Mouse (Mus musculus) kidney, embryonic 15.5 days (tissue): ENCODE data around the gene Ddx31. TPM values are rescaled to one million over a fixed set of nuclear protein-coding genes. Genes with fewer than 3 reads are reported as not detected.

Source experiments
- ATAC-seq: fragments of 200-750 bp; cut with Nextera tagmentation; replicated peaks from 2 replicates; pipeline ENCODE4 v1.8.0; 2017; ENCODE audit warnings: moderate TSS enrichment; ENCODE audit not compliant: low FRiP score
- H3K27ac ChIP-seq: fragments of 300-500 bp; sonication (generic); 2 replicates; pipeline ENCODE4 v1.5.1; 2015; ENCODE audit warnings: mild to moderate bottlenecking, inconsistent platforms
- H3K27me3 ChIP-seq: fragments of 300-500 bp; sonication (generic); 2 replicates; pipeline ENCODE4 v1.6.1; 2015; ENCODE audit warnings: inconsistent platforms
- H3K36me3 ChIP-seq: fragments of 300-500 bp; sonication (generic); 2 replicates; pipeline ENCODE4 v1.6.1; 2015; ENCODE audit warnings: inconsistent platforms
- H3K4me1 ChIP-seq: fragments of 300-500 bp; sonication (generic); 2 replicates; pipeline ENCODE4 v1.6.1; 2015; ENCODE audit warnings: inconsistent platforms
- H3K4me2 ChIP-seq: fragments of 300-500 bp; sonication (generic); 2 replicates; pipeline ENCODE4 v1.6.1; 2015; ENCODE audit warnings: moderate library complexity, mild to moderate bottlenecking, inconsistent platforms
- H3K4me3 ChIP-seq: fragments of 300-500 bp; sonication (generic); replicated peaks from 2 replicates; pipeline ENCODE4 v1.5.1; 2015; ENCODE audit warnings: mild to moderate bottlenecking, inconsistent platforms
- H3K9ac ChIP-seq: fragments of 300-500 bp; sonication (generic); 2 replicates; pipeline ENCODE4 v1.6.1; 2015; ENCODE audit warnings: mild to moderate bottlenecking, inconsistent platforms
- H3K9me3 ChIP-seq: fragments of 300-500 bp; sonication (generic); replicated peaks from 2 replicates; pipeline ENCODE4 v1.6.1; 2016; ENCODE audit warnings: inconsistent platforms
- WGBS: fragments of 180-500 bp; shearing (Covaris S2); methylation state at CpG from one replicate; pipeline ENCODE4 v1.1.7; 2015; ENCODE audit warnings: mixed read lengths; 5-methylcytosine and 5-hydroxymethylcytosine counted together
- polyA plus RNA-seq: library from polyadenylated mRNA; unstranded; fragments of >200 nt; fragmentation: Nextera tagmentation; extraction: Ambion mirVana; gene quantifications from 2 replicates; pipeline ENCODE4 v1.2.1, GENCODE M21; 2015

The Ddx31 gene
- polyA plus RNA-seq, 1 experiment from 2014 or later = 15.6 TPM

- Histone ChIP-seq H3K27ac (no peak overlapping the region), H3K4me3 (peak overlapping the region; percentile 31), H3K27me3 (peaks cover 71% of the 10 kb centered on the region), H3K4me2 (peak overlapping the region; percentile 58), H3K4me1 (peaks cover 29% of the 10 kb centered on the region), H3K9ac (no peak overlapping the region), H3K36me3 (peaks cover 22% of the 10 kb centered on the region), H3K9me3 (no peaks in the 10 kb centered on the region)
- 2% methylated on average over 10 of the region's 10 CpGs for WGBS
- ATAC-seq = no peak
Observed at GRCm38 (mm10) chr2:28907691-28908388, 67.6 kb downstream of the Ddx31 start.

DNA sequence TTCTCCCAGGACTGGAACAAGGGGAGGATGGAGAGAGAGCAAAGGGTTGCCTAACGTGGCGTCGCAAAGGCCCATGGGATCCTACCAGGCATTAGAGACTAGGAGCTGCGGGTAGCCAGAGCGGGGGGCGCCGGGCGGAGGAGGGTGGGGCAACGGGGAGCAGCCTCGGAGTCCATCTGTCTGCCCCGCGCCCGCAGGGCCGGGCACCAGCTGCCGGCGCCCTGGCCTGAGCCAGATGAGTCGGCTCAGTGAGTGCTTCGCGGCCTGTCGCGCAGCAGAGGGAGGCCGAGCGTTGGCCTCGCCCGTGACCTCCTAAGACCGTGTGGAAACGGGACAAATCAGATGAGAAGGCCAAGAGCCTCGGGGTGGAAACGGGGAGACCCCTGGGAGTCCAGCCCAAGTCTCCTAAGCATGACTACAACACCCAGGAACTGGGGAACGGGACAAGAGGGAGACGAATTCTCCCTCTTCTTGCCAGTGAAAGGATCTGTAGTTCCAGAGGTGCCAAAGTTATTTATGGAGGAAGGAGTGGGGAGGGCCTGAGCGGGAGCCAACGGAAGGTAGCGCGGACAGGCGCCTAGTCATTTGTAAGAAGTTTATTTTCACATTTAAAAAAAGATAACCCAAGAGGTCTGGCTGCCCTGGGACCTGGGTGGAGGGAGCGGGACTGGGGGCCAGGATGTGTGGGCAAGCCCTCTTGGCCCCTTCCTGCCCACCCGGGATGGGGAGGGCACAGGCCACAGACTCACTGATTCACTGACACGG lies 68.4 kb downstream of the Ddx31 start:
- Histone ChIP-seq H3K27me3 (peaks cover 79% of the 10 kb centered on the region), H3K9ac (no peak overlapping the region), H3K9me3 (no peaks in the 10 kb centered on the region), H3K4me3 (peak overlapping the region; percentile 31), H3K4me2 (peak overlapping the region; percentile 58), H3K4me1 (peaks cover 29% of the 10 kb centered on the region), H3K27ac (no peak overlapping the region), H3K36me3 (peaks cover 16% of the 10 kb centered on the region)
- no peak; the same call in 1 of the 2 replicates for ATAC-seq
- WGBS = 1% methylated on average over 39 of the region's 39 CpGs

DNA sequence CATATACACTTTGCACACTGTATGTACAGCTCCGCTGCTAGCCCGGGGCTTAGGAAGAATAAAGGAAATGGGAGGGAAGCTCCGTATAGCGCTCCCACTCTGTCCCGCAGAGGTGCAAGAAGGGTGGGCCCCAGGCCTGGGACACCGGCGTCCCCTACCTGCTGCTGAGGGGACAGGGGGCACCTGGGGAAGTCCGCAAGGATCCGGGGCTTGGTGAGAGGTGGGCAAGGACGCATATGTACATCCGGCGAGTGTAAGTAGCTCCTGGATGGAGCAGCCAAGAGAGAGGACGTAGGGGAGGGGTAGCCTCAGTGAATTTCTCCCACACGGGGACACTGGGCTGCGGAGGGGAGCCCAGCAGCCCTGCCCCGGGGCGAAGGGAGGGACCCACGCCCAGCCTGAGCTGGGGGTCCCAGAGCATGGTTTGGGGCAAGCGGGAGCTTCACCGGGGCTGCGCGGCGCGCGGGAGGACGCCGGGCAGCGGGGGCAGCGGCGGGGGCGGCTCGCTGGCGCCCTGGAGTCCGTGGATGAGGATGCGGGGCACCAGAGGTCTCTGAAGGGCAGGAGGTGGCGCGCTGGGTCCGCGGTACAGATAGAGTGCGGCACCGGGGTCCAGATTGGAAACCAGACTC lies 69.1 kb downstream of the Ddx31 start:
- H3K4me3 ChIP-seq = peak overlapping the region; percentile 31; the same call in 1 of the 2 replicates
- no peaks in the 10 kb centered on the region for H3K9me3 ChIP-seq
- H3K36me3 ChIP-seq = peaks cover 16% of the 10 kb centered on the region
- no peak overlapping the region for H3K9ac ChIP-seq
- H3K4me1 ChIP-seq = peaks cover 29% of the 10 kb centered on the region
- under 1% methylated on average over 41 of the region's 41 CpGs for WGBS
- H3K27ac ChIP-seq = no peak overlapping the region
- peak overlapping the region; percentile 58 for H3K4me2 ChIP-seq
- peaks cover 86% of the 10 kb centered on the region for H3K27me3 ChIP-seq
- ATAC-seq = 0 out of 2 replicates have a peak, but pooled peaks have one; percentile 22

- Histone ChIP-seq H3K27me3 (peaks cover 94% of the 10 kb centered on the region), H3K36me3 (peaks cover 12% of the 10 kb centered on the region), H3K4me2 (no peak overlapping the region), H3K4me1 (peaks cover 29% of the 10 kb centered on the region), H3K4me3 (no peak overlapping the region), H3K9me3 (no peaks in the 10 kb centered on the region), H3K9ac (no peak overlapping the region), H3K27ac (no peak overlapping the region)
- WGBS = 3% methylated on average over 25 of the region's 25 CpGs
- ATAC-seq = no peak
Observed at GRCm38 (mm10) chr2:28909818-28910710, 69.9 kb downstream of the Ddx31 start.

GRCm38 (mm10) chr2:28910877-28911276 lies 70.7 kb downstream of the Ddx31 start:
- peaks cover 32% of the 10 kb centered on the region for H3K4me1 ChIP-seq
- H3K9me3 ChIP-seq = no peaks in the 10 kb centered on the region
- no peak overlapping the region for H3K4me2 ChIP-seq
- WGBS = 0% methylated on average over 3 of the region's 3 CpGs
- H3K9ac ChIP-seq = no peak overlapping the region
- peaks cover 100% of the 10 kb centered on the region for H3K27me3 ChIP-seq
- no peak overlapping the region for H3K27ac ChIP-seq
- no peak overlapping the region for H3K4me3 ChIP-seq
- H3K36me3 ChIP-seq = peaks cover 4% of the 10 kb centered on the region
- no peak for ATAC-seq

- Histone ChIP-seq H3K36me3 (peaks cover 4% of the 10 kb centered on the region), H3K4me2 (no peak overlapping the region), H3K27ac (no peak overlapping the region), H3K4me1 (peaks cover 36% of the 10 kb centered on the region), H3K4me3 (no peak overlapping the region), H3K9ac (no peak overlapping the region), H3K27me3 (peaks cover 100% of the 10 kb centered on the region), H3K9me3 (no peaks in the 10 kb centered on the region)
- ATAC-seq = no peak
- WGBS = 1% methylated on average over 44 of the region's 44 CpGs
Observed at GRCm38 (mm10) chr2:28911331-28912038, 71.3 kb downstream of the Ddx31 start.

- ATAC-seq = no peak
- no peaks in the 10 kb centered on the region for H3K36me3 ChIP-seq
- H3K4me1 ChIP-seq = peaks cover 38% of the 10 kb centered on the region
- H3K27me3 ChIP-seq = peaks cover 100% of the 10 kb centered on the region
- H3K4me2 ChIP-seq = no peak overlapping the region
- H3K9ac ChIP-seq = no peak overlapping the region
- H3K4me3 ChIP-seq = no peak overlapping the region
- under 1% methylated on average over 33 of the region's 33 CpGs for WGBS
- no peak overlapping the region for H3K27ac ChIP-seq
- no peaks in the 10 kb centered on the region for H3K9me3 ChIP-seq
Observed at GRCm38 (mm10) chr2:28912039-28912700, 72.0 kb downstream of the Ddx31 start.

- H3K36me3 ChIP-seq = no peaks in the 10 kb centered on the region
- peaks cover 40% of the 10 kb centered on the region for H3K4me1 ChIP-seq
- H3K4me3 ChIP-seq = no peak overlapping the region
- H3K4me2 ChIP-seq = no peak overlapping the region
- H3K27ac ChIP-seq = no peak overlapping the region
- H3K9ac ChIP-seq = no peak overlapping the region
- no peaks in the 10 kb centered on the region for H3K9me3 ChIP-seq
- H3K27me3 ChIP-seq = peaks cover 100% of the 10 kb centered on the region
- WGBS = 0% methylated on average over 4 of the region's 4 CpGs
- ATAC-seq = no peak
Observed at GRCm38 (mm10) chr2:28912961-28913360, 72.8 kb downstream of the Ddx31 start.

- no peaks in the 10 kb centered on the region for H3K36me3 ChIP-seq
- no peaks in the 10 kb centered on the region for H3K9me3 ChIP-seq
- no peak overlapping the region for H3K27ac ChIP-seq
- peaks cover 100% of the 10 kb centered on the region for H3K27me3 ChIP-seq
- H3K9ac ChIP-seq = no peak overlapping the region
- H3K4me2 ChIP-seq = no peak overlapping the region
- ATAC-seq = no peak
- H3K4me3 ChIP-seq = no peak overlapping the region
- 0% methylated on average over 2 of the region's 2 CpGs for WGBS
- peaks cover 30% of the 10 kb centered on the region for H3K4me1 ChIP-seq
Observed at GRCm38 (mm10) chr2:28914121-28914520, 73.9 kb downstream of the Ddx31 start.

DNA sequence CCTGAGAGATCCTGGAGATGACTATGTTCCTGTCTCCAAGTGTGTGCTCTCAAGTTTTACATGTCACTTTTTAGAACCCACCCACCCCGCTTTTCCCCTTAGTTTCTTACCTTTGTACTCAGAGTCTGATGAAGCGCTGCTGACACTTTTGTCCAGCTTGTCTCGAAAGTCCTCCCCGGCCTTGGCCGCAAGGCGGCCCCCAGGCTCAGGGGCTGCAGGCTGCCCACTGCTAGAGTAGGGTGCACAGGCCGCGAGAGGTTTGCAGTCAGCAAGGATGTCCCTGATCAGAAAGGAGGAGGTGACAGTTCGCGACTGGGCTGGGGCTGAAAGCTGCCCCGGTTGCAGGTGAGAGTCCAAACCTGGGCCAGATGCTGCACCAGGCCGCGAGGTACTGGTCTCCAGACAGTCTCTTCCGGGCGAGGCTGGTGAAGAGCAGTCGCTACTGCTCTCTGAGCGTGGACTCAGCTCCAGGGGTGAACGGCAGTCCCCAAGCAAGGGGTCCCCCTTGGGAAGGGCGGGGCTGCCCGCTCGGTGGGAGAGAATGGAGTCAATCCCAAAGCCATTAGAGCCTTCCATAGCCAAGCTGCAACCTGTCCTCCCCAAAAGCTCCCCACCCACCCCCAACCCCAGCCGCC lies 75.0 kb downstream of the Ddx31 start:
- H3K36me3 ChIP-seq = no peaks in the 10 kb centered on the region
- no peak overlapping the region for H3K4me2 ChIP-seq
- H3K4me3 ChIP-seq = no peak overlapping the region
- 2% methylated on average over 22 of the region's 22 CpGs for WGBS
- H3K4me1 ChIP-seq = peaks cover 23% of the 10 kb centered on the region
- H3K27me3 ChIP-seq = peaks cover 100% of the 10 kb centered on the region
- H3K27ac ChIP-seq = no peak overlapping the region
- H3K9me3 ChIP-seq = no peaks in the 10 kb centered on the region
- no peak; the same call in 1 of the 2 replicates for ATAC-seq
- H3K9ac ChIP-seq = no peak overlapping the region
